Mouse (Mus musculus) left cerebral cortex, adult 2 months (tissue): ENCODE measurements at regions not wholly inside any gene's neighbourhood (a gene's known extent, or its start where the extent isn't known, plus 50 kb on each side); places are given as distances from the start of the nearest gene placed in this dataset.
A peak's percentile ranks its signal among the peaks of the same experiment; 100 is the strongest.

Experiments used
- DNase-seq, 2 experiments: peaks; one replicate each; pipeline ENCODE4 v3.0.0; 2021 to 2022; ENCODE audit warnings: low spot score in 2 of 2, mixed read lengths in 1 of 2; ENCODE audit errors: extremely low spot score in 1 of 2
- H3K27ac ChIP-seq: fragments of 200-600 bp; 2 replicates; pipeline ENCODE4 v1.8.1; 2022
- H3K4me3 ChIP-seq: fragments of 200-600 bp; 2 replicates; pipeline ENCODE4 v1.8.1; 2022
- CTCF ChIP-seq: fragments of 200-600 bp; IDR thresholded peaks from 2 replicates; pipeline ENCODE4 v1.8.1; 2022; ENCODE audit warnings: antibody characterized with exemption, mild to moderate bottlenecking, moderate library complexity
- intact Hi-C: fragments of 180-260 bp; cut with DNase I; formaldehyde crosslinking; loops from one replicate; pipeline ENCODE4 v1.15.1; 2025

DNA sequence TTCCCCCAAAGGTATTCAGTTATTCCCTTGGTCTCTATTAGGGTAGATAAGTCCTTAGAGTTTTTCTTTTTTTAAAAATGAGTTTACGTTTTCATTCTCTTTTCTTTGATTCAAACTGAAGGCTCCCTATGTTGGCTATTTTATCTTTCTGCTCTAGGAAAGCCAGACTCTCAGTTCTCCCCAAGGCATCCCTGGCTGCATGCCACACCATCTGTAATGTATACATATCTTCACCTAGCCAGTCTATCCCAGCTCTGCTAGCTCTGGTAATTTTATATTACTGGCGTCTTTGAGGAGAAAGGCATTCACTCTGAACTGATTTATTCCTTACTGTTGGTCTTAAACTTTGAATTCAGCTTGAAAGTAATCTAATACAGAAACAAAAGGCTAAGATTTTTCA is 65.2 kb upstream of the Cabcoco1 start:
- Histone ChIP-seq H3K4me3 (no peak overlapping the region), H3K27ac (no peak overlapping the region; the same call in 1 of the 2 replicates)
- no peak for TF ChIP-seq CTCF
- DNase-seq: peak; percentile 20 to 60
- intact Hi-C loops: loop anchor here (5.0 kb wide), 2 partner anchors 40 to 440 kb away; no protein-coding TSS in a partner anchor

DNA sequence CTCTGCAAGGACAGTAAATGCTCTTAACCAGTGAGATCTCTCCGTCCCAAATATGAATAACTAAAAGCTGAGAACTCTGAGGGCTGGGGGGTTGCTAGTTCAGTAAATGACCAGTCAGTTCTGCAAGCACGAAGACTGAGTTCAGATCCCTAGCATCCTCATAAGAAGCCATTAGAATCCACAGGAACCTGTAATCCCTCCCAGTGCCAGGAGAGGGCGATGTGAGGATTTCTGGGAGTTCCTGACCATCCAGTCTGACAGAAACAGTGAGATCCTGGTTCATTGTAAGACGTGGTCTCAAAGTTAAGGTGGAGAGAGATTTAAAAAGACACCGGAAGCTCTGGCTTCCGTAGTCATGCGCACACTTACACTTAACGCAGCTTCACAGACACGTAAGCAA is 70.2 kb upstream of the Cabcoco1 start:
- no peak for DNase-seq
- no peak overlapping the region for H3K4me3 ChIP-seq
- peak; percentile 21 for TF ChIP-seq CTCF
- no peak overlapping the region for H3K27ac ChIP-seq
- intact Hi-C loops: no loop called here

DNA sequence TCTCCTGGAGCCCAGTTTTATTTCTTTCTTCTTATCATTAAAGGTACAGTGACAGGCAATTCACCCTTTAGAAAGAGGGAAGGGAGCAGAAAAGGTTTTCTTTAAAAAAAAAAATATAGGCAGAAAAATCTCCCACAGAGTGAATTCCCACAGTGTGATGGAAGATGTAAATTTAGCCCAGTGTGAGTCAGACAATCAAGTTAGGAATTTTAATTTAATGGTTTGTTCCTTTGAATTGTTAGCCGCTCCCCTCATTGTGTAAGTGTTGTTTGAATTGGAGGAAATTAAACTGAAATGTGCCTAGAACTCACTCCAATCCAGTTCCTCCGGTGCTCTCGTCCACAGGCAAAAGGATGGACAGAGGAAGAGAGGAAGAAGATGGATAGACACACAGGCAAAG is 71.0 kb upstream of the Cabcoco1 start:
- 0 out of 2 replicates have a peak overlapping the region, but pooled peaks have one; percentile 7 for H3K27ac ChIP-seq
- no peak for DNase-seq
- intact Hi-C loops: no loop called here
- no peak overlapping the region for H3K4me3 ChIP-seq
- TF ChIP-seq CTCF: no peak

DNA sequence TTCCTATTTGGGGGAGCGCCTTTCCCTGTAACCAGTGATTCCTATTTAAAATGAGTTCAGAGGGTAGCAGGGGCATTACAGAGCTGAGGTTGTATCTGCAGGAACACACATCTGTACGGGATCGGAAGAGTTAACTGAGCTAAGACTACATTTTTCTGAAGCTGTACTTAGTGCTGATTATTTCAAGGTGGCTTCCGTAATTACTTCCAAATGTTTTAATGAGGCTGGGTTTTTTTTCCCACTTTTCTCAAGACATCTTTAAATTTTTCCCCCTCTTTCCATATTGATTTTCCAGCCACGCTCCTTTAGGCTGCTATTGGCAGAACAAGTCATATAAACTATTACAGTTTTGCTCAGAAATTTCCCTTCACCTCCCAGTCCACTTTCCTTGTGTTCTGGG is 82.1 kb upstream of the Cabcoco1 start:
- no peak overlapping the region for H3K4me3 ChIP-seq
- no peak overlapping the region for H3K27ac ChIP-seq
- TF ChIP-seq CTCF: no peak
- DNase-seq: no peak
- intact Hi-C loops: no loop called here

DNA sequence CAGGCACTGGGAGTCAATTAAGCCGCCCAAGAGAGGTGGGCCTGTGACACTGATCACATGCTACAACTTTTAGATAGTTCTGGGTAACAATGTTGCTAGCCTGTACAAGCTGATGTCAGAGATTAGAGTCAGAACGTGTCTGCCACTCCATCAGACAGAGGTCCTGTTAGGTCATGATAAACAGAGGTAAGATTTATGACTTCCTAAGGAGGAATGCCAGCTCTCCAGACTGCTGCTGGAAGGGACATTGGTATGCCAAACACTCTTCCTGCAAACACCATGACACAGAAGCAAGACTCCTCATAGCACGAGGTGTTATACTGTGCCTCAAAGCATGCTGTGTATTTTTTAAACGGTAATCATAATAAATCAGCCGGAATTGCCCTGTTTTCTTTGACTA is 83.6 kb upstream of the Cabcoco1 start:
- DNase-seq: no peak
- H3K27ac ChIP-seq: no peak overlapping the region
- H3K4me3 ChIP-seq: no peak overlapping the region
- no peak for TF ChIP-seq CTCF
- intact Hi-C loops: no loop called here

DNA sequence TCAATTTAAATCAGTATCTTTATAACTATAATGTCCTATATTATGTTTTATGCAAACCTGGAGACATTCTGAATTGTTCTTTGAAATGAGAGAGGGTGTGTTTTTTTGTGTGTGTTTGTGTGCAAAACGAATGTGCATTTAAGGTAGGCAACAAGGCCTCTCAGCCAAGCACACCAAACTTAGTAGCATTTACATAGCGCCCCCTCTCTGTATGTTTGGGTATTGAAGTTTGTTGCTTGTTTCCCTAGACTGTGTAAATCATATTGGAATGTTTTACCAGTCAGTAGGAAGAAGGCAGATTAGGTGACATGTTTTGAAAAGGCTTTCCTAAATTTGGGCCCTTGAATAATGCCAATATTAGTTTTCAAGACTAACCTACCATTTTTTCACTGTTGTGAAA is 84.1 kb upstream of the Cabcoco1 start:
- Histone ChIP-seq H3K27ac (no peak overlapping the region), H3K4me3 (no peak overlapping the region)
- TF ChIP-seq CTCF: peak; percentile 12; the same call in 1 of the 2 replicates
- DNase-seq: no peak
- intact Hi-C loops: no loop called here

DNA sequence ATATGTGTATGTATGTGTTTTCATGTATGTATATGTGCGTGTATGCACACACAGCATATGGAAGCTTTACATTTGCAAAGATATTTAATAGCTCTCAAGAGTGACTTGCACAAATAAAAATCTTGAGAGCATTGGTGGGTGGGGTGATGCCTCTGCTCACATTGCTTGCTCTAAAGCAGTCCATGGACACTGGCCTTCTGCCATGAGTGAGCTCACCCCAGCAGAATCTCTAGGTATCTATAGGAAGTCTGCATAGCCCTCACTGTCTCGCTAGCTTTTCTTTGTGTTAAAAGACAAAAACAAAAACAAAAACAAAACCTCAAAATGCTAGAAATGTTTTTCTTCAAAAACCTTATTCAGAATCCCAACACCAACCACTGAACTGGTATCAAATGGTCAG is 87.8 kb upstream of the Cabcoco1 start:
- Histone ChIP-seq H3K4me3 (no peak overlapping the region), H3K27ac (no peak overlapping the region)
- DNase-seq: no peak
- TF ChIP-seq CTCF: no peak
- intact Hi-C loops: no loop called here

DNA sequence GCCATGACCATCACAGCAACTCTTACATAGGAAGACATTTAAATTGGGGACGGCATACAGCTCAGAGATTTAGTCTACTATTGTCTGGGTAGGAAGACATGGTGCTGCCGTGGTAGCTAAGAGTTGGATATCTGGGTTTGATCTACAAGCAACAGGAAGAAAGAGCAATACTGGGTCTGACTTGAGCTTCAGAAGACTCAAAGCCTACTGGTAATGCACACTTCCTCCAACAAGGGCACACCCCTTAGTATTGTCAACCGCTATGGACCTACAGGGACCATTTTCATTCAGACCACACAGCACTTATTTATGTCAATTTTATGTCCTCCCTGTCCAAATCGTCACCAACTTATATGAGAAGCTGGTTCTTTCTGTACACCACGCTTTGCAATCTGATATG is 90.3 kb upstream of the Tmem26 start:
- Histone ChIP-seq H3K27ac (no peak overlapping the region), H3K4me3 (no peak overlapping the region)
- intact Hi-C loops: no loop called here
- TF ChIP-seq CTCF: no peak
- DNase-seq: no peak

DNA sequence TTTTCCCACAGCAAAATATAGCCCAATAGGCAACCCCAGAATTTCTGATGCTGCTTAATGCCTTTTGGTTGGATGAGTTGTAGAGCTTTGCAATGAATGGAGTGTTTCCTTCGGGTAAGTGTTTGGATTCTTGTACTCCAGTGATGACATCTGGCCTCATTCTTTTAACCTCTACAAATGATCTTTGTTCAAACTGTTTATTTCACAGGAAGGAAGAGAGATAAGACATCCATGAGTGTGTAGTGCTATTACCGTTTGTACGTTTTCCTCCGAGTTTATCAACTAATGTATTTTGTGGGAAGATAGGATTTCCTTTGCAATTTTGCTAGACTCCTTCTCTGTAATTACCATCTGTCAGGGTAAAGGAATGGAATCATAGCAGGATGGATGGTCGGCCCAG is 70.7 kb upstream of the Tmem26 start:
- H3K4me3 ChIP-seq: no peak overlapping the region
- TF ChIP-seq CTCF: no peak
- H3K27ac ChIP-seq: no peak overlapping the region
- DNase-seq: no peak
- intact Hi-C loops: no loop called here

DNA sequence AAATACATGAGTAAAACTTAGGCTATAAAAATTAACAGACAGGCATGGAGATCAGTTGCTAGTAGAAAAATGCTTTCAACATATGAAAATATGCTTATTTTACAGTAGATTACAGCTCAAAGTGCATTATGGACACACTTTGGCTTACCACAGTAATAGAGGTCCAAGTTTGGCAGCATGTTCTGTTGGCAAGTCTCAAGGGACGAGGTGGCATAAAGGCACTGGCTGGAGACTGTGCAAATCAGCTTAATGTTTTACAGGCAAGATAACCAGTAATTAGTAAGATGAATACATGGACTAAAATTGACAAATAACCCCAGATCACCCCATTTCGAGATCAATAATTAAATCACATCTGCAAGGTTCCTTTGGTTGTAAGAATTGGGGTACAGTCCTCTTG is 68.0 kb upstream of the Tmem26 start:
- intact Hi-C loops: no loop called here
- Histone ChIP-seq H3K27ac (no peak overlapping the region), H3K4me3 (no peak overlapping the region)
- no peak for DNase-seq
- no peak for TF ChIP-seq CTCF

DNA sequence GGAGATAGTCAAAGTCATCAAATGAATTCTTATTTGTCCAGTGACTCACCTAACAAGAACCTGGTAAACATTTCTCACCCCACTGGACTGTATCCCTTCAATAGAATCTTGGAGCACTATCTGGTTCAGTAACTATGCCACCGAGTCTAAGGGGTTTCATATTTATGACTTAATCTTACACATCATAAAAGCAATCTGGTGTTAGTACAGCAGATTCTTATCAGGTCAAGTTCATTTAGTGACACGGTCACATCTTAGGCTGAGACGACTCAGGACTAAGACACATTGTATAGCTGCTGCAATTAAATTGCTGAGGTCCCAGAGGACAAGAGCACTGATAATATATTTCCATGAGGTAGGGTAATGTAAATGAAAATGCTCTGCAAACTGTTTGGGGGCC is 57.4 kb upstream of the Tmem26 start:
- no peak for TF ChIP-seq CTCF
- no peak overlapping the region for H3K27ac ChIP-seq
- intact Hi-C loops: no loop called here
- no peak overlapping the region for H3K4me3 ChIP-seq
- no peak for DNase-seq

DNA sequence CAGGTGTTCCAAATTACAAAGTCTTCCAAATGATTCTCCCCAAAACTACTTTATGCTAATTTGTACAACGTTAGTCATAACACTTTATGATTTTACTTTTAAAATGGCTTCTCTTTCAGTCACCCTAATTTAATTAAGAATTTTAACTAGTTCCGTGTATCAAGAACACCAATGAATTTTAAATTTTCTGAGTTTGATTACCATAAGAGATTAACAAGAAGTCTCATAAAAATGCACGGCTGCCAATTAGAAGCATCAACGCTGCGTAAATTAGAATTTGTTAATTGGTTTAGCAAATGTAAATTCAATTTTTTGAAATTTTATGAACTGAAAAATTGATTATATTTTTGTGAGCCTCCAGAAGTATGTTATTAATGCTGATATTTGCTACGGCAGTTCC is 54.1 kb upstream of the Tmem26 start:
- no peak for DNase-seq
- no peak overlapping the region for H3K4me3 ChIP-seq
- TF ChIP-seq CTCF: no peak
- intact Hi-C loops: no loop called here
- H3K27ac ChIP-seq: no peak overlapping the region

DNA sequence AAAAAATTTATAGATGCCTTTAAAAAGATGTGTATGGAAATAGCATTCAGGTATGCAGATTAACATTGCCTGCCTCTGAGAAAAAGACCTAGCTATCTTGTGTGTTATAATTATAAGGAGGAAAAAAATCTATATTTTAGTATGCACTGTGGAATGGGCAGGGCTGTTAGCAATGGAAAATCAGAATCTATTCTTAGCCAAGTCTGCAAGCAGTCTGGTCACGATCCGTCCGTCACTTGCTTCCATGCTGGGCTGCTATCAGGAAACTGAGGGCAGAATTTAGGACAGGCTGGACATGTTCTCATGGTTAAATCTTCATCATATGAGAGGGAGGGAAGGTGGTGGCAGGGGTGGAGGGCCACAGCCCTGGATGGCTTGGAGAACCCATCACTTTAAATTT is 53.5 kb upstream of the Tmem26 start:
- DNase-seq: no peak

DNA sequence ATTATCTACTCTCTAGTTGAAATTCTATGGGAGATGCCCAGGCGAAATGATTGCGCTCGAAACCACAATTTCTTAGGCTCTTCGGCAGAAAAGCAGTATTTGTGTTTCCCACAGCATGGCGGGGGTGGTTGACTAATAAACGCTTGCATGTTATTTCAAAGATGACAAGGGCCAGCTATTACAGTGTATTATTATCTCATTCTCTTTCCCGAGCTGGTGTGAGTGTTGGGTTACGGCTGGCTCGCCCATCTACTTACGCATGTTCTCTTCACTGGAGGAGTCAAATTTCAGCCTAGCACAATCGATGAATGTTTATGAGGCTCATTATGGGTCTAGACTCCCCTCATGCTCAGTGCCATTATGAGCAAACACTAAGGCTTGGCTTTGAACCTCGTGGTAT is 51.2 kb upstream of the Tmem26 start:
- Histone ChIP-seq H3K4me3 (no peak overlapping the region), H3K27ac (no peak overlapping the region)
- TF ChIP-seq CTCF: no peak
- intact Hi-C loops: no loop called here
- DNase-seq: no peak

More for the DNA sequence above, 53.5 kb upstream of the Tmem26 start:
- intact Hi-C loops: no loop called here
- no peak for TF ChIP-seq CTCF
- no peak overlapping the region for H3K4me3 ChIP-seq
- no peak overlapping the region for H3K27ac ChIP-seq
